Mouse (Mus musculus) telencephalon, adult 2 months (tissue): ENCODE results near the gene Sema3e.

Source experiments
- DNase-seq: peaks from one replicate; pipeline ENCODE4 v3.0.0-alpha.2; 2011; ENCODE audit warnings: low read depth, low spot score

Sema3e gene

GRCm38 (mm10) chr5:14198344-14199040 lies 173.4 kb downstream of the Sema3e start:
- DNase-seq = no peak

DNA sequence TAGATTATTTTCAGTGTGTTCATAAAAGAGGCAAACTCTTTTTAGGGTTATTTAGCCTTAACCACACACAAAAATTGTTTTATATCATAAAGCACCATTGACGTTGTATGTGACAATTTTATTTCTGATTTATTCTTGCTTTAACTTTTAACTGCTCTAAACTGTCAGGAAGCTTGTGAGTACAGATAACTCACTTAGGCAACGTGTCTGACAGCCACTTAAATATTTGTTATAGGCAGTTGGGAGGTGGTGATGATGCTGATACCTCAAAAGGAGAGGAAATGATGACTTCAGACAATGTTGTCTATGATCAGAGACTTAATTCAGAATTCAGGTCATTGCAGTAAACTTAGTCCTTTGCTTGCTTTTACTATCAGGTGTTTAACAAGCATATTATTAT lies 181.7 kb downstream of the Sema3e start:
- DNase-seq = no peak

GRCm38 (mm10) chr5:14209962-14210361 lies 184.9 kb downstream of the Sema3e start:
- DNase-seq = no peak

- no peak for DNase-seq
Measured at GRCm38 (mm10) chr5:14216211-14216610, 191.1 kb downstream of the Sema3e start.

GRCm38 (mm10) chr5:14218677-14219076 lies 193.6 kb downstream of the Sema3e start:
- DNase-seq = peak; percentile 27

GRCm38 (mm10) chr5:14224509-14224908 lies 199.4 kb downstream of the Sema3e start:
- no peak for DNase-seq

- DNase-seq = no peak
Measured at GRCm38 (mm10) chr5:14231027-14231426, 206.0 kb downstream of the Sema3e start.

DNA sequence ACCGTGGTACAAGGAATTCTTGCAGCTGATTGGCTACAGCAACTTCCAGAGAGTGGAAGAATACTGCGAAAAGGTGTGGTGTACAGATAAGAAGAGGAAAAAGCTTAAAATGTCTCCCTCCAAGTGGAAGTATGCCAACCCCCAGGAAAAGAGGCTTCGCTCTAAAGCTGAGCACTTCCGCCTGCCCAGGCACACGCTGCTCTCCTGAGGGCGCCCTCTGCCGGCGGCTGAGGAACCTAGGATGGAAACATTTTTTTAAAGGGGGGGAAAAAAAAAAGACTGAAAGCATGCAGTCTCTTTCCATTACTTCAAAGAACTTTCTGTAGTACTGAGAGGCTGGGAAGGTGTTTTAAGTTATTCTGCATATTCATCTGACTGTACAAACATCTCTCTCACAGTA lies 227.5 kb downstream of the Sema3e start:
- DNase-seq = no peak

GRCm38 (mm10) chr5:14253328-14253727 lies 228.3 kb downstream of the Sema3e start:
- DNase-seq = no peak

GRCm38 (mm10) chr5:14260156-14260555 lies 235.1 kb downstream of the Sema3e start:
- DNase-seq = no peak

GRCm38 (mm10) chr5:14267400-14267799 lies 242.3 kb downstream of the Sema3e start:
- no peak for DNase-seq
